Mouse (Mus musculus) liver, embryonic 13.5 days (tissue): ENCODE data around the gene Zfr. TPM values are rescaled to one million over a fixed set of nuclear protein-coding genes. Genes with fewer than 3 reads are reported as not detected.

ENCODE experiments used
- ATAC-seq: fragments of 200-750 bp; cut with Nextera tagmentation; 2 replicates; pipeline ENCODE4 v1.8.0; 2017; ENCODE audit warnings: low read depth, mild to moderate bottlenecking, moderate number of reproducible peaks, moderate library complexity
- DNase-seq: peaks from one replicate; pipeline ENCODE4 v3.0.0; 2022
- H3K27ac ChIP-seq: fragments of 300-500 bp; sonication (generic); 2 replicates; pipeline ENCODE4 v1.5.1; 2015; ENCODE audit warnings: moderate library complexity, mild to moderate bottlenecking, inconsistent platforms
- H3K27me3 ChIP-seq: fragments of 300-500 bp; sonication (generic); 2 replicates; pipeline ENCODE4 v1.6.1; 2015; ENCODE audit warnings: mild to moderate bottlenecking, inconsistent platforms
- H3K36me3 ChIP-seq: fragments of 300-500 bp; sonication (generic); 2 replicates; pipeline ENCODE4 v1.6.1; 2015; ENCODE audit warnings: mild to moderate bottlenecking, inconsistent platforms
- H3K4me1 ChIP-seq: fragments of 300-500 bp; sonication (generic); replicated peaks from 2 replicates; pipeline ENCODE4 v1.6.1; 2015; ENCODE audit warnings: inconsistent platforms
- H3K4me2 ChIP-seq: fragments of 300-500 bp; sonication (generic); 2 replicates; pipeline ENCODE4 v1.6.1; 2015; ENCODE audit warnings: inconsistent platforms, mild to moderate bottlenecking, moderate library complexity
- H3K4me3 ChIP-seq: fragments of 300-500 bp; sonication (generic); replicated peaks from 2 replicates; pipeline ENCODE4 v1.5.1; 2015; ENCODE audit warnings: mild to moderate bottlenecking, inconsistent platforms
- H3K9ac ChIP-seq: fragments of 300-500 bp; sonication (generic); 2 replicates; pipeline ENCODE4 v1.6.1; 2015; ENCODE audit warnings: mild to moderate bottlenecking, inconsistent platforms
- H3K9me3 ChIP-seq: fragments of 300-500 bp; sonication (generic); replicated peaks from 2 replicates; pipeline ENCODE4 v1.6.1; 2016; ENCODE audit warnings: inconsistent platforms
- WGBS: fragments of 180-500 bp; shearing (Covaris S2); methylation state at CpG from one replicate; pipeline ENCODE4 v1.1.7; 2015; ENCODE audit not compliant: insufficient replicate concordance; 5-methylcytosine and 5-hydroxymethylcytosine counted together
- polyA plus RNA-seq: library from polyadenylated mRNA; unstranded; fragments of >200 nt; fragmentation: Nextera tagmentation; extraction: Ambion mirVana; gene quantifications from 2 replicates; pipeline ENCODE4 v1.2.1, GENCODE M21; 2015

Zfr gene
- polyA plus RNA-seq, 1 experiment from 2014 or later: 42.1 TPM

- H3K4me2 ChIP-seq: no peak overlapping the region
- ATAC-seq (no peak), DNase-seq (no peak)
- 79% methylated on average over 9 of the region's 9 CpGs for WGBS
- H3K4me3 ChIP-seq: no peak overlapping the region
- no peaks in the 10 kb centered on the region for H3K27me3 ChIP-seq
- H3K36me3 ChIP-seq: no peaks in the 10 kb centered on the region
- no peaks in the 10 kb centered on the region for H3K9me3 ChIP-seq
- no peak overlapping the region for H3K9ac ChIP-seq
- H3K4me1 ChIP-seq: no peaks in the 10 kb centered on the region
- no peak overlapping the region for H3K27ac ChIP-seq
Observed at GRCm38 (mm10) chr15:12090981-12091669, 26.5 kb upstream of the Zfr start.

- ATAC-seq (no peak), DNase-seq (peak; percentile 25)
- Histone ChIP-seq H3K36me3 (no peaks in the 10 kb centered on the region), H3K9ac (no peak overlapping the region), H3K4me1 (no peaks in the 10 kb centered on the region), H3K4me2 (no peak overlapping the region), H3K27ac (no peak overlapping the region), H3K4me3 (no peak overlapping the region), H3K27me3 (no peaks in the 10 kb centered on the region), H3K9me3 (no peaks in the 10 kb centered on the region)
- WGBS: 34% methylated on average over 10 of the region's 10 CpGs
Observed at GRCm38 (mm10) chr15:12091781-12092458, 25.7 kb upstream of the Zfr start.

- no peak overlapping the region for H3K4me3 ChIP-seq
- no peak for ATAC-seq
- no peaks in the 10 kb centered on the region for H3K9me3 ChIP-seq
- WGBS: 76% methylated on average over 25 of the region's 25 CpGs
- no peaks in the 10 kb centered on the region for H3K4me1 ChIP-seq
- no peak for DNase-seq
- H3K36me3 ChIP-seq: no peaks in the 10 kb centered on the region
- H3K27ac ChIP-seq: no peak overlapping the region
- H3K9ac ChIP-seq: no peak overlapping the region
- no peaks in the 10 kb centered on the region for H3K27me3 ChIP-seq
- no peak overlapping the region for H3K4me2 ChIP-seq
Observed at GRCm38 (mm10) chr15:12093026-12093960, 24.3 kb upstream of the Zfr start.

GRCm38 (mm10) chr15:12093961-12094566 lies 23.6 kb upstream of the Zfr start:
- DNase-seq: no peak
- H3K36me3 ChIP-seq: no peaks in the 10 kb centered on the region
- no peak overlapping the region for H3K4me2 ChIP-seq
- WGBS: 78% methylated on average over 4 of the region's 4 CpGs
- H3K9me3 ChIP-seq: no peaks in the 10 kb centered on the region
- H3K4me1 ChIP-seq: no peaks in the 10 kb centered on the region
- H3K4me3 ChIP-seq: no peak overlapping the region
- ATAC-seq: no peak
- no peaks in the 10 kb centered on the region for H3K27me3 ChIP-seq
- H3K27ac ChIP-seq: no peak overlapping the region
- no peak overlapping the region for H3K9ac ChIP-seq

GRCm38 (mm10) chr15:12096447-12096846 lies 21.2 kb upstream of the Zfr start:
- no peak for ATAC-seq
- 57% methylated on average over 4 of the region's 4 CpGs for WGBS

DNA sequence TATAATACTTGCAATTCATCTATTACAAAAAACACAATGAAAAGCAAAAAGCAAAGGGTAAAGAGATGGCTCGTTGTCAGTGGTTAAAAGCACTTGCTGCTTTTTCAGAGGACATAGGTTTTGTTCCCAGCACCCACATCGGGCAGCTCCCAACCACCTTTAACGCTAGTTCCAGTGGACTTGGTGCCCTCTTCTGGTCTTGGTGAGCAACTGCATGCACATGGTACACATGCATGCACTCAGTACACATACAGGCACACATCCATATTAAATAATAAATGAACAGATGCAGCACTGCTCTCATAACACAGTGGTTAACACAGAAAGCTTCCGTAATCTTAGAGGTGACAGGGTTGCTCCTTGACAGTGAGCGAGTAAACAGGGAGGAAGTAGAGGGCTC lies 20.3 kb upstream of the Zfr start:
- Histone ChIP-seq H3K27me3 (no peaks in the 10 kb centered on the region), H3K9ac (no peak overlapping the region), H3K27ac (no peak overlapping the region), H3K4me3 (no peak overlapping the region), H3K36me3 (no peaks in the 10 kb centered on the region), H3K4me2 (no peak overlapping the region), H3K4me1 (no peaks in the 10 kb centered on the region), H3K9me3 (no peaks in the 10 kb centered on the region)
- no peak for DNase-seq
- ATAC-seq: no peak
- 79% methylated on average over 5 of the region's 5 CpGs for WGBS

More at GRCm38 (mm10) chr15:12096447-12096846, 21.2 kb upstream of the Zfr start:
- H3K27me3 ChIP-seq: no peaks in the 10 kb centered on the region
- H3K36me3 ChIP-seq: no peaks in the 10 kb centered on the region
- no peak overlapping the region for H3K27ac ChIP-seq
- no peaks in the 10 kb centered on the region for H3K9me3 ChIP-seq
- H3K4me1 ChIP-seq: no peaks in the 10 kb centered on the region
- no peak overlapping the region for H3K4me2 ChIP-seq
- H3K4me3 ChIP-seq: no peak overlapping the region
- H3K9ac ChIP-seq: no peak overlapping the region
- DNase-seq: no peak

- 70% methylated on average over 5 of the region's 5 CpGs for WGBS
- no peaks in the 10 kb centered on the region for H3K27me3 ChIP-seq
- H3K4me1 ChIP-seq: no peaks in the 10 kb centered on the region
- DNase-seq (no peak), ATAC-seq (no peak)
- no peak overlapping the region for H3K4me2 ChIP-seq
- no peak overlapping the region for H3K4me3 ChIP-seq
- H3K9ac ChIP-seq: no peak overlapping the region
- no peak overlapping the region for H3K27ac ChIP-seq
- H3K36me3 ChIP-seq: no peaks in the 10 kb centered on the region
- H3K9me3 ChIP-seq: no peaks in the 10 kb centered on the region
Observed at GRCm38 (mm10) chr15:12100912-12101311, 16.7 kb upstream of the Zfr start.

GRCm38 (mm10) chr15:12103763-12104162 lies 13.9 kb upstream of the Zfr start:
- Histone ChIP-seq H3K36me3 (no peaks in the 10 kb centered on the region), H3K4me3 (no peak overlapping the region), H3K4me1 (no peaks in the 10 kb centered on the region), H3K9me3 (no peaks in the 10 kb centered on the region), H3K27ac (no peak overlapping the region), H3K4me2 (no peak overlapping the region), H3K9ac (no peak overlapping the region), H3K27me3 (no peaks in the 10 kb centered on the region)
- 53% methylated on average over 3 of the region's 3 CpGs for whole genome bisulfite sequencing
- ATAC-seq (no peak), DNase-seq (no peak)

DNA sequence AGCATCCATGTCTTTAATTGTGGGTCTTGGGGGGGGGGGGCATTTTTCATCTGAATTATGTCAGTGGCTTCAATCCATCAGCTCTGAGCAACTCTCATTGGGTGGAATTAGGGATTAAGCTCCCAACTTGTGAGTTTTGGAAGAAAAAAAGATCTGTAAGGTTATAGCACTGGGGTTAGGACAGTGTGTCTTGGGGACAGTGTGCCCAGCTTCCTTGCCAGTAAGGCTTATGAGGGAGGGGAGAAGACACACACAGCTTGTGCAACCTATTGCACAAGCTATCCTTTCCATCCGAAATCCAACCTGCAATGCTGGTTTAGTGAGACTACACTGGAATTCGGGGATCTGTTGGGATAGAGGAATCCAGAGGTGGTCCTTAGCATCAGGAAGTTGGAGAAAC lies 12.8 kb upstream of the Zfr start:
- no peaks in the 10 kb centered on the region for H3K36me3 ChIP-seq
- 52% methylated on average over 2 of the region's 2 CpGs for WGBS
- no peak overlapping the region for H3K4me3 ChIP-seq
- DNase-seq: no peak
- H3K9me3 ChIP-seq: no peaks in the 10 kb centered on the region
- H3K9ac ChIP-seq: no peak overlapping the region
- no peak for ATAC-seq
- H3K4me2 ChIP-seq: no peak overlapping the region
- no peaks in the 10 kb centered on the region for H3K4me1 ChIP-seq
- no peaks in the 10 kb centered on the region for H3K27me3 ChIP-seq
- no peak overlapping the region for H3K27ac ChIP-seq

GRCm38 (mm10) chr15:12106430-12106829 lies 11.2 kb upstream of the Zfr start:
- Histone ChIP-seq H3K4me1 (no peaks in the 10 kb centered on the region), H3K36me3 (no peaks in the 10 kb centered on the region), H3K27me3 (no peaks in the 10 kb centered on the region), H3K27ac (no peak overlapping the region), H3K4me2 (no peak overlapping the region), H3K9ac (no peak overlapping the region), H3K4me3 (no peak overlapping the region), H3K9me3 (no peaks in the 10 kb centered on the region)
- DNase-seq (no peak), ATAC-seq (no peak)
- WGBS: 74% methylated on average over 12 of the region's 12 CpGs

DNA sequence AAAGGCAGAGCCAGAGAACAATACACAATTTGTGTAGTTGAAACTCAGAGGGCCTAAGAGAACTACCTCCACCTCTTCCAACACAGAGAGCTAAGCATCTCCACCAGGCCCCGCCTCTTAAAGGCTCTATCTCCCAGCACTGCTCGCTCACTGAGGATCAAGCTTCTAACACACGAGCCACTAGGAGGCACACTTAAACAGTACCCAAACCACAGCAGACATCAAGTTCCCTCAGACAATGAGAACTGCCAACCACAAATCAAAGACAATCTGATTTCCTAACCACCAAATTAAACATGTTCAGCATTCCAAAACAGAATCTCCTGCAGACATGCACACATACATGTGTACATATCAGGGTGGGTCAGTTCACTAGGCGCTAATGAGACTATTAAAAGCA lies 9.4 kb upstream of the Zfr start:
- no peak overlapping the region for H3K4me2 ChIP-seq
- no peak overlapping the region for H3K4me3 ChIP-seq
- WGBS: 49% methylated on average over 4 of the region's 4 CpGs
- no peaks in the 10 kb centered on the region for H3K36me3 ChIP-seq
- H3K9me3 ChIP-seq: no peaks in the 10 kb centered on the region
- H3K9ac ChIP-seq: no peak overlapping the region
- H3K27ac ChIP-seq: no peak overlapping the region
- DNase-seq (no peak), ATAC-seq (no peak)
- H3K27me3 ChIP-seq: no peaks in the 10 kb centered on the region
- H3K4me1 ChIP-seq: peaks cover 4% of the 10 kb centered on the region
